Mouse (Mus musculus): ENCODE data around the gene Mdfic. TPM values are rescaled to one million over a fixed set of nuclear protein-coding genes. Genes with fewer than 3 reads are reported as not detected.

Gene Mdfic
- polyA plus RNA-seq, 1 experiment from 2014 or later = 190 TPM

DNA sequence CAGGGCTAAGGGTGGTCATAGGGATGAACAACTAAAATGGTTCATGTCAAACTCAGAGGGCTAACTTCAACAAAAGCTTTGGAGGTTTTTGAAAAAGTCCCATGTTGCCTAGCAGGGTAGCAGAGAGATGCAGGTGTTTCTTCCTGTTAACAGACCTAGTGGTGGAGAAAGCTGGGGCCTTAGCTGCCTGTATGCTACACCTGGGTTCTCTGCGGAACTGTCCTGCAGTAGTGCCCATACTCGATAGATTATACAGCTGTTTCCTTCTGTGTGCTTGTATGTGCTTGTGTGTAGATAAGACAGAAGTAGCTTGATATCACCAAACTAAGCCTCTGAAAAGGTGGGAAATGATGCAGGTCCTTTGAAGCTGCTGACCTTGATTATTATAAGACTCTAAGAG is 28.5 kb downstream of the Mdfic start:
- H3K36me3 ChIP-seq (ENCODE audit: inconsistent target) = peaks cover 51% of the 10 kb centered on the region
- no peak overlapping the region for H3K27ac ChIP-seq
- WGBS (ENCODE audit: missing documents) = 77% methylated on average over 2 of the region's 2 CpGs
- peaks cover 100% of the 10 kb centered on the region for H3K79me2 ChIP-seq (ENCODE audit: inconsistent target)
- H3K4me3 ChIP-seq (ENCODE audit: inconsistent target) = no peak overlapping the region

DNA sequence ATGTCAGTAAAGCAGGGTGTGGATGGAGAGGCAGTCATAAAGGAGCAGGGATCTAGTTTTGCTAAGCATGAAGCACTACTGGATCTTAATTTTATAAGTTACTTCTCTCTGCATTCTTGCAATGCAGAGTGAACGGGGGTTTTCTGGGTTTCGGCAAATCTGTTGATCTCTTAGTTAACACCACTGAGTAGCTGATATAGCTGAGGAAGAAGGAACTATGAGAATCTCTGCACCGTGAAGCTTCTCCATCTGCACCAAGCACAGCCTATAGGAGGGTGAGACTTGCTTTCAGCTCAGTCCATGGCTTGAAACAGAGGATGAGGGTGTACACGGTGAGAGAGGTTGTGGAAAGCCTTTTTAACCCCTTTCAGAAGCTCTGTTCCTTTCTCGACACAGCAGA is 29.6 kb downstream of the Mdfic start:
- WGBS (ENCODE audit: missing documents) = 94% methylated on average over 5 of the region's 5 CpGs
- no peak overlapping the region for H3K27ac ChIP-seq
- H3K79me2 ChIP-seq (ENCODE audit: inconsistent target) = peaks cover 100% of the 10 kb centered on the region
- peaks cover 40% of the 10 kb centered on the region; the same call in 1 of the 2 replicates for H3K36me3 ChIP-seq (ENCODE audit: inconsistent target)
- no peak overlapping the region for H3K4me3 ChIP-seq (ENCODE audit: inconsistent target)

- peaks cover 28% of the 10 kb centered on the region; the same call in 1 of the 2 replicates for H3K36me3 ChIP-seq (ENCODE audit: inconsistent target)
- no peak overlapping the region for H3K27ac ChIP-seq
- 89% methylated on average over 2 of the region's 2 CpGs for WGBS (ENCODE audit: missing documents)
- H3K4me3 ChIP-seq (ENCODE audit: inconsistent target) = no peak overlapping the region
- peaks cover 100% of the 10 kb centered on the region for H3K79me2 ChIP-seq (ENCODE audit: inconsistent target)
Observed at GRCm38 (mm10) chr6:15751375-15751774, 30.9 kb downstream of the Mdfic start.

DNA sequence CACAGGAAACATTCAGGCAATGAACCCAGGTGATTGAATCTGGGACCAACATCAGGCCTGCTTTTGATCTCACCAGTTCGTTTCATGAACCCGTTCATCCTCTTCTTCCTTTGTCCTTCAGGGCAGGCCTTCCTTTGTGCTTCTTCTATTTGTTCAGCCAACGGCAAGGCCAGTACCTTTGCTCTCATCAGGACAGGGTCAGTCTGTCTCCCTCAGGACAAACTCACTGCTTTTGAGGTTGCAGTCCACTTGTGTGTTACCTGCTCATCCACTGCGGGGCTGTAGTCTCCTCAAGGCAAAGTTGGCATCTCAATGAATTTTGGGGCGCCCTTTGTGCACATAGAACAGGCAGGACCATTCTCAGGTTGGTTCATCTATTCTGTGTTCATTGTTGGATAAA is 31.7 kb downstream of the Mdfic start:
- WGBS (ENCODE audit: missing documents) = 100% methylated on average over 3 of the region's 5 CpGs
- H3K79me2 ChIP-seq (ENCODE audit: inconsistent target) = peaks cover 100% of the 10 kb centered on the region
- H3K4me3 ChIP-seq (ENCODE audit: inconsistent target) = no peak overlapping the region
- H3K36me3 ChIP-seq (ENCODE audit: inconsistent target) = peaks cover 26% of the 10 kb centered on the region; the same call in 1 of the 2 replicates
- H3K27ac ChIP-seq = no peak overlapping the region

- peaks cover 26% of the 10 kb centered on the region; the same call in 1 of the 2 replicates for H3K36me3 ChIP-seq (ENCODE audit: inconsistent target)
- peaks cover 95% of the 10 kb centered on the region for H3K79me2 ChIP-seq (ENCODE audit: inconsistent target)
- peak overlapping the region; percentile 46 for H3K27ac ChIP-seq
- H3K4me3 ChIP-seq (ENCODE audit: inconsistent target) = no peak overlapping the region
Observed at GRCm38 (mm10) chr6:15753208-15753607, 32.7 kb downstream of the Mdfic start.

GRCm38 (mm10) chr6:15758394-15758793 is 37.9 kb downstream of the Mdfic start:
- no peaks in the 10 kb centered on the region; the same call in 1 of the 2 replicates for H3K36me3 ChIP-seq (ENCODE audit: inconsistent target)
- peaks cover 88% of the 10 kb centered on the region for H3K79me2 ChIP-seq (ENCODE audit: inconsistent target)
- 2% methylated on average over 3 of the region's 3 CpGs for WGBS (ENCODE audit: missing documents)
- no peak overlapping the region for H3K4me3 ChIP-seq (ENCODE audit: inconsistent target)
- H3K27ac ChIP-seq = peak overlapping the region; percentile 99

DNA sequence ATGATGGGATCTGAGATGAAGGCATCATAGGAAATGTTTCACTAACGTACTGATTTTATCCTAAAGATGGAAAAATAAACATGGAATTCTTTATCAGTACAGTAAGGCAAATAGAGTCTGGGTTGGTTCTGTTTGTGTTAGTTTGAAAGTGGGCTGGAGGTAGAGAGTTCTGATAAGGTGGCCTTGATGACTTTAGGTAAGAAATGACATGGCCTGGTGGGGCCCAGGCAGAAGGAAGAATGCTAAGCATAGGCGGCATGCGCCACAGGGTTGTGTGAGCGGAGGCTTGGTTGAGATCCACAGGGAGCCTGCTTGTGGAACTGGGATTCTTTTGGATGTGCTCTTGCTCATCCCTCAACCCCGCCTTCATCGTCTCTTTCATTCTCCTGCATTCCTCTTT is 40.3 kb downstream of the Mdfic start:
- H3K36me3 ChIP-seq (ENCODE audit: inconsistent target) = no peaks in the 10 kb centered on the region; the same call in 1 of the 2 replicates
- no peak overlapping the region for H3K27ac ChIP-seq
- H3K79me2 ChIP-seq (ENCODE audit: inconsistent target) = peaks cover 88% of the 10 kb centered on the region
- H3K4me3 ChIP-seq (ENCODE audit: inconsistent target) = no peak overlapping the region
- 100% methylated on average over 6 of the region's 6 CpGs for WGBS (ENCODE audit: missing documents)

DNA sequence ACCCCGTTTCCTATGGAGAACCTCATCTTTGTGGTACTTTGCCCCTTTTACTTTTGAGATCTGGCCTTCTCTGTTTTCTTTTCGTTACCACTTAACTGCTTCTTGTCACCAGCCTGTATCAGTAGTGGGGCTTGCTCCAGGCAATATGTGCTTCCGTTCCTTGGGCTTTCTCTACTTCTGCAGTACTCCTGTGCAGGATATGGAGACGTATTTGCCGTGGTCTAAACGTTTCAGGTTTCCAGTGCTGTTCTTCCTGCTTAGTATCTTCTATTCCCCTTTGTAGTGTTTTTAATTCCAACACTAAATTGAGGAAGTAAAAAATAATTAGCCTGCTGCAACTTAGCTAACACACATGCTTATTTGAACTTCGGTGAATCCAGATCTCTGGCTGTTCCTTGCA is 43.6 kb downstream of the Mdfic start:
- WGBS (ENCODE audit: missing documents) = 9% methylated on average over 7 of the region's 7 CpGs
- H3K4me3 ChIP-seq (ENCODE audit: inconsistent target) = no peak overlapping the region
- H3K79me2 ChIP-seq (ENCODE audit: inconsistent target) = peaks cover 100% of the 10 kb centered on the region
- H3K27ac ChIP-seq = peak overlapping the region; percentile 81
- no peaks in the 10 kb centered on the region; the same call in 1 of the 2 replicates for H3K36me3 ChIP-seq (ENCODE audit: inconsistent target)

DNA sequence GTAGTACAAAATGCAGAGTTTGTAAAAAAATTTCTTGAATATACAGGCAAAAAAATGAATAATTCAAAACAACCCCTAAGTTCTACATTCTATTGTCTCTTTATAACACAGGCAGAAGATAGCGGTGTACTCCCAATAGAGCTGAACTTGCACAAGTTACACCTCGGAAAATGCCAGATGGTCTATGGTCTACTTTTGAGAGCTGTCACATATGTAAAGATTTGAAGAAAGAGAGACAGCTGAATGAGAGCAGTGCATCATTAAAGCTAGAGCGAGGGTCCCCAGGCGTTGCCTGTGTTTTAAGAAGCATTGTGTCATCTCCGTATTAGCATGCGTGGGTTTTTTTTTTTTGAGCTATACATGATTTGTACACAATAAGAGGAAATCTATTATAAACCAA is 47.0 kb downstream of the Mdfic start:
- Histone ChIP-seq H3K27ac (no peak overlapping the region), H3K36me3 (ENCODE audit: inconsistent target) (peaks cover 30% of the 10 kb centered on the region), H3K79me2 (ENCODE audit: inconsistent target) (peaks cover 100% of the 10 kb centered on the region), H3K4me3 (ENCODE audit: inconsistent target) (no peak overlapping the region)
- WGBS (ENCODE audit: missing documents) = 99% methylated on average over 6 of the region's 6 CpGs

DNA sequence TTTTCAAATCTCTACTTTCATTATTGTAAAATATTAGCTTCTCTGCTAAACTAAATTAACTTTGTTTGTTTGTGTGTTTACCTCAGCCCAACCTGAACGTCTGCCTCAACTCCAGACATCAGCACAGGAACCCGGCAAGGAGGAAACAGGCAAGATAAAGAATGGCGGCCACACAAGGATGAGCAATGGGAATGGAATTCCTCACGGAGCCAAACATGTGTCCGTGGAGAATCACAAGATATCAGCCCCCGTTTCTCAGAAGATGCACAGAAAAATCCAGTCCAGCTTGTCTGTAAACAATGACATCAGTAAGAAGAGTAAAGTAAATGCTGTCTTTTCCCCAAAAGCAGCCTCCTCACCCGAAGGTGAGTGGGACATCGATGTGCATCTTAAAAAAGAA is 49.7 kb downstream of the Mdfic start:
- WGBS (ENCODE audit: missing documents) = 94% methylated on average over 8 of the region's 8 CpGs
- Histone ChIP-seq H3K27ac (no peak overlapping the region), H3K79me2 (ENCODE audit: inconsistent target) (peaks cover 100% of the 10 kb centered on the region), H3K36me3 (ENCODE audit: inconsistent target) (peaks cover 53% of the 10 kb centered on the region), H3K4me3 (ENCODE audit: inconsistent target) (no peak overlapping the region)

- 96% methylated on average over 3 of the region's 3 CpGs for WGBS (ENCODE audit: missing documents)
- H3K36me3 ChIP-seq (ENCODE audit: inconsistent target) = peaks cover 43% of the 10 kb centered on the region
Observed at GRCm38 (mm10) chr6:15777070-15777469, 56.6 kb downstream of the Mdfic start.

GRCm38 (mm10) chr6:15780127-15780526 is 59.7 kb downstream of the Mdfic start:
- Histone ChIP-seq H3K4me3 (ENCODE audit: inconsistent target) (no peak overlapping the region), H3K27ac (no peak overlapping the region), H3K79me2 (ENCODE audit: inconsistent target) (peaks cover 100% of the 10 kb centered on the region)

More at GRCm38 (mm10) chr6:15777070-15777469, 56.6 kb downstream of the Mdfic start:
- Histone ChIP-seq H3K79me2 (ENCODE audit: inconsistent target) (peaks cover 100% of the 10 kb centered on the region), H3K4me3 (ENCODE audit: inconsistent target) (no peak overlapping the region), H3K27ac (no peak overlapping the region)

GRCm38 (mm10) chr6:15780688-15781087 is 60.2 kb downstream of the Mdfic start:
- H3K27ac ChIP-seq = no peak overlapping the region
- peaks cover 100% of the 10 kb centered on the region for H3K79me2 ChIP-seq (ENCODE audit: inconsistent target)
- H3K36me3 ChIP-seq (ENCODE audit: inconsistent target) = peaks cover 10% of the 10 kb centered on the region; the same call in 1 of the 2 replicates
- 82% methylated on average over 2 of the region's 2 CpGs for whole genome bisulfite sequencing (ENCODE audit: missing documents)
- no peak overlapping the region for H3K4me3 ChIP-seq (ENCODE audit: inconsistent target)

More at GRCm38 (mm10) chr6:15780127-15780526, 59.7 kb downstream of the Mdfic start:
- H3K36me3 ChIP-seq (ENCODE audit: inconsistent target) = peaks cover 16% of the 10 kb centered on the region; the same call in 1 of the 2 replicates

DNA sequence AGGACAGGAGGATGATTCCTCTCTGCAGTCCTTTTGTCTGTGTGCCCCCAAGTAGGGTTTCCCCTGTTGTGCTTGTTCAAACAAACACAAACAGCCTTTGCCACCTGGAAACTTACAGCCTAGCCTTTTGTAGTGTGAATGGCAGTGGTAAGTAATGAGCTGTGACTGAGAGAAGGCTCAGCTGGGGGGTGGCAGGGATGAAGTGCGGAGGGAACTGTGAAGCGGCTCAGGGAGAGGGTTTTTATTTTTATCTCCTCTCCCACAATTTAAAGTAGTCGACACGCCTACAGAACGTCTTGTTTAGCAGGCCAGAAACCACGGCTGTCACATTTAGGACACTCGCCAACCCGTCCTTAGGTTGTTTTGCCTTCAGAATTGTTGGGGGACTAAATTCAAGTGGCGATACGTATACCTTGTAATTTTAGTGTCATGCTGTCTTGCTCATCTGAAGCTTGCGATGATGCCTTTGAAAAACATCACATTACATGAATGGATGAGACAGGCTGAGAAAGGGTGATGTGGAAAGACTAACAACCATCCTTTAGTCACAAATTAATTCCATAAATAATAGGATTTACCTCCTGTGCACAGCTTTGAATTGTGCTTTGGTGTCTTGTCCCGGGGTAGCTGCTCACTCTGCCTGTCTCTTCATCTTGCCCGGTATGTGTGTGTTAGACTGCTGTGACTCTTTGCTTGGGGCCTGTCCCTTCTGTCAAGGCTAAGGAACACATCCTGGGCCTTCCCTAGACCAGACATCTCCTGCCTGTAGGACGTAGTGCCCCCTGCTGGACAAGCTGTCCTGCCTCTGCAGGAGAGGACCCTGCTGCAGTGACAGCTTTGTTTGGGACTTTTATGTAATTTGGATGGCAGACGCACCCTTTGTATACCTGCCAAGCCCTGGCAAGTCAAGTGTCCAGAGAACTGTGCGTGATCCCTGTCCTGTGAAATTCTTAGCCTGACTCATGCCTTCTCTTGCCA is 69.4 kb downstream of the Mdfic start:
- no peak overlapping the region for H3K4me3 ChIP-seq (ENCODE audit: inconsistent target)
- 85% methylated on average over 16 of the region's 16 CpGs for WGBS (ENCODE audit: missing documents)
- peaks cover 100% of the 10 kb centered on the region for H3K79me2 ChIP-seq (ENCODE audit: inconsistent target)
- H3K36me3 ChIP-seq (ENCODE audit: inconsistent target) = peaks cover 21% of the 10 kb centered on the region; the same call in 1 of the 2 replicates
- H3K27ac ChIP-seq = no peak overlapping the region

Measured in macrophage (primary cell).